Mouse (Mus musculus): Measurements from ENCODE around the gene Klf12. TPM values are rescaled to one million over a fixed set of nuclear protein-coding genes. Genes with fewer than 3 reads are reported as not detected.

The Klf12 gene
- total RNA-seq, 2 experiments from 2014 or later, result not detected

GRCm38 (mm10) chr14:100239874-100240273 is 44.6 kb downstream of the Klf12 start:
- ATAC-seq (replicated peaks; ENCODE audit: low FRiP score, poor library complexity, severe bottlenecking), result no peak

GRCm38 (mm10) chr14:100236757-100237156 is 47.7 kb downstream of the Klf12 start:
- no peak for ATAC-seq (replicated peaks; ENCODE audit: low FRiP score, poor library complexity, severe bottlenecking)

GRCm38 (mm10) chr14:100235746-100236145 is 48.7 kb downstream of the Klf12 start:
- no peak for ATAC-seq (replicated peaks; ENCODE audit: low FRiP score, poor library complexity, severe bottlenecking)

GRCm38 (mm10) chr14:100231384-100231783 is 53.1 kb downstream of the Klf12 start:
- ATAC-seq (replicated peaks; ENCODE audit: low FRiP score, poor library complexity, severe bottlenecking), result no peak

GRCm38 (mm10) chr14:100228120-100228519 is 56.4 kb downstream of the Klf12 start:
- no peak for ATAC-seq (replicated peaks; ENCODE audit: low FRiP score, poor library complexity, severe bottlenecking)

GRCm38 (mm10) chr14:100227717-100228116 is 56.8 kb downstream of the Klf12 start:
- ATAC-seq (replicated peaks; ENCODE audit: low FRiP score, poor library complexity, severe bottlenecking), result no peak

GRCm38 (mm10) chr14:100224151-100224550 is 60.3 kb downstream of the Klf12 start:
- ATAC-seq (replicated peaks; ENCODE audit: low FRiP score, poor library complexity, severe bottlenecking), result no peak

GRCm38 (mm10) chr14:100222260-100222659 is 62.2 kb downstream of the Klf12 start:
- no peak for ATAC-seq (replicated peaks; ENCODE audit: low FRiP score, poor library complexity, severe bottlenecking)

- ATAC-seq (replicated peaks; ENCODE audit: low FRiP score, poor library complexity, severe bottlenecking), result no peak
Measured at GRCm38 (mm10) chr14:100215213-100215785, 69.2 kb downstream of the Klf12 start.

GRCm38 (mm10) chr14:100213066-100213465 is 71.4 kb downstream of the Klf12 start:
- ATAC-seq (replicated peaks; ENCODE audit: low FRiP score, poor library complexity, severe bottlenecking), result no peak

- ATAC-seq (replicated peaks; ENCODE audit: low FRiP score, poor library complexity, severe bottlenecking), result no peak
Measured at GRCm38 (mm10) chr14:100211826-100212117, 72.7 kb downstream of the Klf12 start.

GRCm38 (mm10) chr14:100211036-100211825 is 73.2 kb downstream of the Klf12 start:
- ATAC-seq (replicated peaks; ENCODE audit: low FRiP score, poor library complexity, severe bottlenecking), result no peak

- no peak for ATAC-seq (replicated peaks; ENCODE audit: low FRiP score, poor library complexity, severe bottlenecking)
Measured at GRCm38 (mm10) chr14:100209814-100210419, 74.6 kb downstream of the Klf12 start.

- no peak for ATAC-seq (replicated peaks; ENCODE audit: low FRiP score, poor library complexity, severe bottlenecking)
Measured at GRCm38 (mm10) chr14:100207081-100207480, 77.4 kb downstream of the Klf12 start.

GRCm38 (mm10) chr14:100206207-100206606 is 78.3 kb downstream of the Klf12 start:
- ATAC-seq (replicated peaks; ENCODE audit: low FRiP score, poor library complexity, severe bottlenecking), result no peak

- ATAC-seq (replicated peaks; ENCODE audit: low FRiP score, poor library complexity, severe bottlenecking), result no peak
Measured at GRCm38 (mm10) chr14:100200058-100200688, 84.3 kb downstream of the Klf12 start.

- ATAC-seq (replicated peaks; ENCODE audit: low FRiP score, poor library complexity, severe bottlenecking), result no peak
Measured at GRCm38 (mm10) chr14:100198636-100199035, 85.8 kb downstream of the Klf12 start.

GRCm38 (mm10) chr14:100197199-100197598 is 87.3 kb downstream of the Klf12 start:
- no peak for ATAC-seq (replicated peaks; ENCODE audit: low FRiP score, poor library complexity, severe bottlenecking)

GRCm38 (mm10) chr14:100189490-100190197 is 94.8 kb downstream of the Klf12 start:
- no peak for ATAC-seq (replicated peaks; ENCODE audit: low FRiP score, poor library complexity, severe bottlenecking)

- ATAC-seq (replicated peaks; ENCODE audit: low FRiP score, poor library complexity, severe bottlenecking), result no peak
Measured at GRCm38 (mm10) chr14:100187372-100187771, 97.1 kb downstream of the Klf12 start.

Data from erythroblast, adult 5-6 weeks (primary cell).